Mouse (Mus musculus) Patski (cell line): ENCODE data around the gene Gm11985. TPM values are rescaled to one million over a fixed set of nuclear protein-coding genes. Genes with fewer than 3 reads are reported as not detected.

Experiments
- ATAC-seq: fragments of 100-300 bp; one replicate; pipeline ENCODE4 v1.8.0; 2021
- CTCF ChIA-PET: fragments of 350-600 bp; sonication (Branson Sonifier 250); formaldehyde crosslinking; loops from one replicate; lab custom pipeline; 2022; ENCODE audit warnings: inconsistent platforms; lab: Charles Lee
- POLR2A ChIA-PET: fragments of 350-600 bp; sonication (Branson Sonifier 250); formaldehyde crosslinking; loops from one replicate; lab custom pipeline; 2022; ENCODE audit warnings: antibody characterized with exemption, inconsistent platforms; lab: Charles Lee
- DNase-seq: peaks from one replicate; pipeline ENCODE4 v3.0.0-alpha.2; 2011; ENCODE audit warnings: low read depth, low spot score
- H3K27me3 ChIP-seq: fragments of 371-371 bp; one replicate; pipeline ENCODE4 v1.5.1; 2021
- CTCF ChIP-seq: fragments of 100-300 bp; IDR thresholded peaks from one replicate; pipeline ENCODE4 v1.5.1; 2021
- in situ Hi-C: fragments of 300-500 bp; cut with MboI; formaldehyde crosslinking; loops from 3 replicates; pipeline ENCODE4 v1.11.1; 2018; ENCODE audit warnings: low pct_unique_long_range_greater_than_20kb, mixed read lengths
- polyA plus RNA-seq: library from polyadenylated mRNA; unstranded; gene quantifications from one replicate; pipeline ENCODE4 v1.2.3, GENCODE M21; 2021

The Gm11985 gene
- polyA plus RNA-seq, 1 experiment from 2014 or later: not detected

- H3K27me3 ChIP-seq: no peaks in the 10 kb centered on the region
- ChIA-PET CTCF (interaction anchor here (1.0 to 2.8 kb wide), 3 partner anchors 14 to 44 kb away, joined by 3 to 22 read pairs (median 3); no protein-coding TSS in a partner anchor), POLR2A (interaction anchor here (0.8 kb wide), 1 partner anchor 10 kb away, joined by 3 read pairs; no protein-coding TSS in a partner anchor)
- in situ Hi-C loops: no loop called here
- ATAC-seq (no peak), DNase-seq (no peak)
- TF ChIP-seq CTCF: no peak
These were observed 28.2 kb downstream of the Gm11985 start for GRCm38 (mm10) chr11:7160146-7160545.

GRCm38 (mm10) chr11:7158196-7158595 lies 30.2 kb downstream of the Gm11985 start:
- TF ChIP-seq CTCF: no peak
- ATAC-seq: no peak
- H3K27me3 ChIP-seq: no peaks in the 10 kb centered on the region
- ChIA-PET CTCF (no interaction called here), POLR2A (no interaction called here)
- in situ Hi-C loops: loop anchor here (5.0 to 10.0 kb wide), 2 partner anchors 393 to 491 kb away; no protein-coding TSS in a partner anchor
- DNase-seq: no peak

GRCm38 (mm10) chr11:7156427-7156826 lies 31.9 kb downstream of the Gm11985 start:
- no peak for ATAC-seq
- ChIA-PET CTCF (interaction anchor here (1.3 kb wide), 1 partner anchor 13 kb away, joined by 5 read pairs; no protein-coding TSS in a partner anchor), POLR2A (no interaction called here)

GRCm38 (mm10) chr11:7153081-7153480 lies 35.3 kb downstream of the Gm11985 start:
- TF ChIP-seq CTCF: no peak
- in situ Hi-C loops: loop anchor here (10.0 kb wide), 1 partner anchor 388 kb away; no protein-coding TSS in a partner anchor
- peak; percentile 73 for ATAC-seq
- ChIA-PET CTCF (no interaction called here), POLR2A (no interaction called here)
- peak; percentile 65 for DNase-seq
- H3K27me3 ChIP-seq: no peaks in the 10 kb centered on the region

More at GRCm38 (mm10) chr11:7156427-7156826, 31.9 kb downstream of the Gm11985 start:
- TF ChIP-seq CTCF: no peak
- H3K27me3 ChIP-seq: no peaks in the 10 kb centered on the region
- DNase-seq: no peak
- in situ Hi-C loops: loop anchor here (5.0 to 10.0 kb wide), 2 partner anchors 392 to 489 kb away; no protein-coding TSS in a partner anchor

- CTCF ChIA-PET: no interaction called here
- ATAC-seq: no peak
- no peaks in the 10 kb centered on the region for H3K27me3 ChIP-seq
- TF ChIP-seq CTCF: no peak
- no peak for DNase-seq
- POLR2A ChIA-PET: no interaction called here
- in situ Hi-C loops: loop anchor here (10.0 kb wide), 1 partner anchor 388 kb away; no protein-coding TSS in a partner anchor
These were observed 36.0 kb downstream of the Gm11985 start for GRCm38 (mm10) chr11:7152371-7152770.

- in situ Hi-C loops: loop anchor here (10.0 kb wide), 1 partner anchor 386 kb away; no protein-coding TSS in a partner anchor
- DNase-seq: no peak
- POLR2A ChIA-PET: no interaction called here
- TF ChIP-seq CTCF: no peak
- ATAC-seq: no peak
- no peaks in the 10 kb centered on the region for H3K27me3 ChIP-seq
- CTCF ChIA-PET: interaction anchor here (1.7 kb wide), 1 partner anchor 9 kb away, joined by 4 read pairs; no protein-coding TSS in a partner anchor
These were observed 37.9 kb downstream of the Gm11985 start for GRCm38 (mm10) chr11:7150511-7150910.

GRCm38 (mm10) chr11:7149471-7149870 lies 38.9 kb downstream of the Gm11985 start:
- POLR2A ChIA-PET: no interaction called here

GRCm38 (mm10) chr11:7147945-7148344 lies 40.4 kb downstream of the Gm11985 start:
- POLR2A ChIA-PET: no interaction called here
- DNase-seq: no peak
- in situ Hi-C loops: no loop called here
- H3K27me3 ChIP-seq: no peaks in the 10 kb centered on the region
- CTCF ChIA-PET: no interaction called here
- ATAC-seq: no peak
- TF ChIP-seq CTCF: no peak

More at GRCm38 (mm10) chr11:7149471-7149870, 38.9 kb downstream of the Gm11985 start:
- no peak for ATAC-seq
- no peak for DNase-seq
- CTCF ChIA-PET: interaction anchor here (1.6 to 1.7 kb wide), 2 partner anchors 8 to 12 kb away, joined by 4 to 5 read pairs; no protein-coding TSS in a partner anchor
- in situ Hi-C loops: no loop called here
- TF ChIP-seq CTCF: no peak
- no peaks in the 10 kb centered on the region for H3K27me3 ChIP-seq

GRCm38 (mm10) chr11:7147536-7147935 lies 40.8 kb downstream of the Gm11985 start:
- CTCF ChIA-PET: no interaction called here
- TF ChIP-seq CTCF: no peak
- H3K27me3 ChIP-seq: no peaks in the 10 kb centered on the region
- DNase-seq (no peak), ATAC-seq (no peak)
- in situ Hi-C loops: no loop called here
- POLR2A ChIA-PET: no interaction called here

GRCm38 (mm10) chr11:7145221-7145620 lies 43.1 kb downstream of the Gm11985 start:
- ATAC-seq (no peak), DNase-seq (no peak)
- no peaks in the 10 kb centered on the region for H3K27me3 ChIP-seq
- POLR2A ChIA-PET: no interaction called here
- TF ChIP-seq CTCF: no peak
- in situ Hi-C loops: no loop called here
- CTCF ChIA-PET: interaction anchor here (3.7 kb wide), 1 partner anchor 16 kb away, joined by 22 read pairs; no protein-coding TSS in a partner anchor

- no peak for TF ChIP-seq CTCF
- no peaks in the 10 kb centered on the region for H3K27me3 ChIP-seq
- CTCF ChIA-PET: interaction anchor here (3.7 kb wide), 1 partner anchor 17 kb away, joined by 22 read pairs; no protein-coding TSS in a partner anchor
- POLR2A ChIA-PET: interaction anchor here (0.7 kb wide), 1 partner anchor 56 kb away, joined by 4 read pairs; no protein-coding TSS in a partner anchor
- in situ Hi-C loops: loop anchor here (5.0 kb wide), 1 partner anchor 262 kb away; no protein-coding TSS in a partner anchor
- DNase-seq (no peak), ATAC-seq (no peak)
These were observed 44.0 kb downstream of the Gm11985 start for GRCm38 (mm10) chr11:7144369-7144768.
